Mouse (Mus musculus): ENCODE results near the gene Frk. TPM values are rescaled to one million over a fixed set of nuclear protein-coding genes. Genes with fewer than 3 reads are reported as not detected.
"Not testable (repeated sequence)": the region's sequence is repeated elsewhere in the genome, so short reads cannot be mapped to it uniquely, and the experiment has no call there.

The Frk gene
- polyA plus RNA-seq, 1 experiment from 2014 or later = 2.2 TPM

- Histone ChIP-seq H3K9me3 (ENCODE audit: control insufficient read depth, low read length) (no peaks in the 10 kb centered on the region), H3K27ac (ENCODE audit: low read depth, low read length) (no peak overlapping the region), H3K27me3 (ENCODE audit: control insufficient read depth, insufficient read depth, low read length) (no peaks in the 10 kb centered on the region), H3K36me3 (ENCODE audit: control insufficient read depth, insufficient read depth, low read length) (no peaks in the 10 kb centered on the region), H3K4me3 (ENCODE audit: low read depth, low read length) (no peak overlapping the region), H3K9ac (ENCODE audit: low read length) (no peak overlapping the region), H3K4me2 (ENCODE audit: low read depth) (no peak overlapping the region), H3K4me1 (ENCODE audit: control insufficient read depth, insufficient read depth, low read length) (no peaks in the 10 kb centered on the region)
- DNase-seq (ENCODE audit: low spot score) = no peak
- ATAC-seq (ENCODE audit: insufficient read depth, low FRiP score, low TSS enrichment) = no peak
- 90% methylated on average over 3 of the region's 3 CpGs for WGBS
These were observed 58.7 kb downstream of the Frk start for GRCm38 (mm10) chr10:34541717-34542490.

DNA sequence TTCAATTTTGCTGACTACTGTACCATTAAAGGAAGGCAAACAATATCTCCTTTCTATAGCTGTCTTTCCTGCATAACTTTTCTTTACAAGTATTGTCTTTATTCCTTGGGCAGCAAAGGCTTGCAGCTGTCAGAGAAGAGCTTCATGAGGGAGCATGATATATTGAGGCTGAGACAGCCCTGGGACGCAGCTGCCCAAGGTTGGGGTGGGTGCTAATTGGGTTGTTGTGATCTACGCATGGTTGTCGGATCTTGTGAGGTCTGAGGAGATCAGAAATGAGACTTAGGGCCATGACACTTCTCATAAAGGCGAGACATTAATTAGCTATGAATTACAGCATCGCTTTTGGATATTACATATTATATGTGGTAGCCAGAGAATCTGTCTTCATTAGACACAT, 67.4 kb downstream of the Frk start:
- Histone ChIP-seq H3K27ac (ENCODE audit: low read depth, low read length) (no peak overlapping the region), H3K4me2 (ENCODE audit: low read depth) (no peak overlapping the region), H3K27me3 (ENCODE audit: control insufficient read depth, insufficient read depth, low read length) (no peaks in the 10 kb centered on the region), H3K4me1 (ENCODE audit: control insufficient read depth, insufficient read depth, low read length) (no peaks in the 10 kb centered on the region), H3K4me3 (ENCODE audit: low read depth, low read length) (no peak overlapping the region), H3K9ac (ENCODE audit: low read length) (no peak overlapping the region), H3K9me3 (ENCODE audit: control insufficient read depth, low read length) (no peaks in the 10 kb centered on the region), H3K36me3 (ENCODE audit: control insufficient read depth, insufficient read depth, low read length) (no peaks in the 10 kb centered on the region)
- WGBS = 63% methylated on average over 5 of the region's 5 CpGs
- DNase-seq (ENCODE audit: low spot score) = no peak
- peak; percentile 79 for ATAC-seq (ENCODE audit: insufficient read depth, low FRiP score, low TSS enrichment)

DNA sequence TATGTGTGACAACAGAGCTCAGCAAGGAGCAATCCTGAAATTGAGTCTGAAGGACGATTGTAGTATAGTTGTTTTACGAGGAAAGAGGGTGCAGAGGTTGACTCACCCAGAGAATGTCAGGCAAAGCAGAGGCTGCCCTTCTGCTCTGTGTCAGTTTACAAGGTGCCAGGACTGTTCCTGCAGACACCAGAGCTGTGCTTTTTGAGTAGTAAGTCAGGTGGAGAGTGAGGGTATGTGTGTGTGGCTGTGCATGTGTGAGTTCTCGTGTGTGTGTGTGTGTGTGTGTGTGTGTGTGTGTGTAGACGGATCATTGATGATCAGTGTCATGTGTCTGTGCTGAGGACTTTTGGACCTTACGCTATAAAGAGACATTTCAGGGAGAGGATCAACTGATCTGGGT, 68.4 kb downstream of the Frk start:
- DNase-seq (ENCODE audit: low spot score) (no peak), ATAC-seq (ENCODE audit: insufficient read depth, low FRiP score, low TSS enrichment) (no peak)
- Histone ChIP-seq H3K9me3 (ENCODE audit: control insufficient read depth, low read length) (no peaks in the 10 kb centered on the region), H3K27ac (ENCODE audit: low read depth, low read length) (no peak overlapping the region), H3K4me1 (ENCODE audit: control insufficient read depth, insufficient read depth, low read length) (no peaks in the 10 kb centered on the region), H3K4me3 (ENCODE audit: low read depth, low read length) (no peak overlapping the region), H3K36me3 (ENCODE audit: control insufficient read depth, insufficient read depth, low read length) (no peaks in the 10 kb centered on the region), H3K9ac (ENCODE audit: low read length) (no peak overlapping the region), H3K4me2 (ENCODE audit: low read depth) (no peak overlapping the region), H3K27me3 (ENCODE audit: control insufficient read depth, insufficient read depth, low read length) (no peaks in the 10 kb centered on the region)
- WGBS = 78% methylated on average over 5 of the region's 5 CpGs

DNA sequence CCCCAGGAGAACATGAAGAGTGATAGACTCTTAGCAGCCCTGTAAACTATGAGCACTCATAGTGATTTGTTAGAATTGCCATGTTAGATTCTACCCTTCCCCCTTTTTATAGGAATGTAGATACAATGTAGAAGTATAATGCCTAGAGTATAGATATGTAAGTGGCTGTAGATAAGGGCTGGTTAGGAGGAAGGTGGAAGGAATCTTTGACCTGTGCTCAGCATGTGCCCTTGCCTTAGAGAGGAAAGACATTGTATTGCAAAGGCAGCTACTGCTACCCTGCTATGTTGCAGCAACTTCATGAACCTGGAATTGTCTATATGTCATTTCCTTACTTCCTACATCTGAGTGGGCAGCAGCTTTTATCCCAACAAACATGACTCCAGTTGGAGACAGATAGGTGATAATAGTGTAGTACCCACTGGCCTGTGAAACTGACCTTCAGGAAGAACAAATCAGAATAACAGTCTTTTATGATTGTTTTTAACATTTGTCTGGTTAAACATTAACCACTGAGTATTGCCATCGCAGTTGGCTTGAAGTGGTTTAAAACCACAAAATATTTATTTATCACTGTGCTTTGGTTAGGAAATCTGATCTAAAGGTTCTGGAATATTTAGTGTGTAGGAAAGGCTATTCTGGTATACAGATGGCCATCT, 80.4 kb downstream of the Frk start:
- Histone ChIP-seq H3K9ac (ENCODE audit: low read length) (no peak overlapping the region), H3K4me2 (ENCODE audit: low read depth) (no peak overlapping the region), H3K4me3 (ENCODE audit: low read depth, low read length) (no peak overlapping the region), H3K27ac (ENCODE audit: low read depth, low read length) (no peak overlapping the region), H3K9me3 (ENCODE audit: control insufficient read depth, low read length) (no peaks in the 10 kb centered on the region), H3K36me3 (ENCODE audit: control insufficient read depth, insufficient read depth, low read length) (no peaks in the 10 kb centered on the region), H3K4me1 (ENCODE audit: control insufficient read depth, insufficient read depth, low read length) (no peaks in the 10 kb centered on the region), H3K27me3 (ENCODE audit: control insufficient read depth, insufficient read depth, low read length) (no peaks in the 10 kb centered on the region)
- DNase-seq (ENCODE audit: low spot score) (no peak), ATAC-seq (ENCODE audit: insufficient read depth, low FRiP score, low TSS enrichment) (no peak)
- WGBS = 88% methylated on average over 1 of the region's 1 CpGs

DNA sequence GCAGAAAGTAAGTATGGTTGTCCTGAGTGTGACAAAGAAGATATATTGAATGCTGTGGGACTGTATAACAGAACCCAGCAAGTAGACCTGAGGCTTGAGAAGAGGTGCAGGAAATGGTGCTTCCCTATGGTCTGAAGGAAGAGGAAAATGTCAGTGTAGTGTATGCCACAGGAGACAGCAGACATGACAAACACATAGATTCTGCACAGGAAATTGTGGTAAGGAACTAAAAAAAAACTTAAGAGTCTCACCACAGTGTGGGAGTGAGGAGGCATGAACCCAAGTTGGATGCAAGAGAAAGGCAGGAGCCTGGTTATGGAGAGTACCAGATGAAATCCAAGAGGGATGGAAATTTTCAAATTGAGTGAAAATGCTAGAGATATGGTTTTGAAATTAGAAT, 132.3 kb downstream of the Frk start:
- Histone ChIP-seq H3K9ac (ENCODE audit: low read length) (no peak overlapping the region), H3K4me1 (ENCODE audit: control insufficient read depth, insufficient read depth, low read length) (no peaks in the 10 kb centered on the region), H3K9me3 (ENCODE audit: control insufficient read depth, low read length) (no peaks in the 10 kb centered on the region), H3K27me3 (ENCODE audit: control insufficient read depth, insufficient read depth, low read length) (no peaks in the 10 kb centered on the region), H3K4me3 (ENCODE audit: low read depth, low read length) (no peak overlapping the region), H3K4me2 (ENCODE audit: low read depth) (no peak overlapping the region), H3K27ac (ENCODE audit: low read depth, low read length) (no peak overlapping the region), H3K36me3 (ENCODE audit: control insufficient read depth, insufficient read depth, low read length) (no peaks in the 10 kb centered on the region)
- DNase-seq (ENCODE audit: low spot score) (no peak), ATAC-seq (ENCODE audit: insufficient read depth, low FRiP score, low TSS enrichment) (no peak)

GRCm38 (mm10) chr10:34617216-34617615, 134.0 kb downstream of the Frk start:
- no peak overlapping the region for H3K9ac ChIP-seq (ENCODE audit: low read length)
- H3K27me3 ChIP-seq (ENCODE audit: control insufficient read depth, insufficient read depth, low read length) = no peaks in the 10 kb centered on the region
- H3K9me3 ChIP-seq (ENCODE audit: control insufficient read depth, low read length) = no peaks in the 10 kb centered on the region
- H3K4me3 ChIP-seq (ENCODE audit: low read depth, low read length) = no peak overlapping the region
- no peak overlapping the region for H3K4me2 ChIP-seq (ENCODE audit: low read depth)
- no peaks in the 10 kb centered on the region for H3K4me1 ChIP-seq (ENCODE audit: control insufficient read depth, insufficient read depth, low read length)
- no peak overlapping the region for H3K27ac ChIP-seq (ENCODE audit: low read depth, low read length)
- DNase-seq (ENCODE audit: low spot score) (peak; percentile 17), ATAC-seq (ENCODE audit: insufficient read depth, low FRiP score, low TSS enrichment) (no peak)
- H3K36me3 ChIP-seq (ENCODE audit: control insufficient read depth, insufficient read depth, low read length) = no peaks in the 10 kb centered on the region
- 64% methylated on average over 2 of the region's 2 CpGs for WGBS

GRCm38 (mm10) chr10:34618490-34618889, 135.3 kb downstream of the Frk start:
- no peak for ATAC-seq (ENCODE audit: insufficient read depth, low FRiP score, low TSS enrichment)
- H3K4me1 ChIP-seq (ENCODE audit: control insufficient read depth, insufficient read depth, low read length) = no peaks in the 10 kb centered on the region

GRCm38 (mm10) chr10:34620540-34620939, 137.3 kb downstream of the Frk start:
- H3K9me3 ChIP-seq (ENCODE audit: control insufficient read depth, low read length); H3K27me3 ChIP-seq (ENCODE audit: control insufficient read depth, insufficient read depth, low read length); ATAC-seq (ENCODE audit: insufficient read depth, low FRiP score, low TSS enrichment); H3K9ac ChIP-seq (ENCODE audit: low read length); H3K27ac ChIP-seq (ENCODE audit: low read depth, low read length); H3K4me1 ChIP-seq (ENCODE audit: control insufficient read depth, insufficient read depth, low read length); H3K4me3 ChIP-seq (ENCODE audit: low read depth, low read length); H3K4me2 ChIP-seq (ENCODE audit: low read depth); H3K36me3 ChIP-seq (ENCODE audit: control insufficient read depth, insufficient read depth, low read length); DNase-seq (ENCODE audit: low spot score): not testable (repeated sequence)
- 91% methylated on average over 8 of the region's 8 CpGs for WGBS

More at GRCm38 (mm10) chr10:34618490-34618889, 135.3 kb downstream of the Frk start:
- Histone ChIP-seq H3K9me3 (ENCODE audit: control insufficient read depth, low read length) (no peaks in the 10 kb centered on the region), H3K27me3 (ENCODE audit: control insufficient read depth, insufficient read depth, low read length) (no peaks in the 10 kb centered on the region), H3K36me3 (ENCODE audit: control insufficient read depth, insufficient read depth, low read length) (no peaks in the 10 kb centered on the region), H3K9ac (ENCODE audit: low read length) (no peak overlapping the region), H3K4me2 (ENCODE audit: low read depth) (no peak overlapping the region), H3K27ac (ENCODE audit: low read depth, low read length) (no peak overlapping the region), H3K4me3 (ENCODE audit: low read depth, low read length) (no peak overlapping the region)
- WGBS = 74% methylated on average over 3 of the region's 3 CpGs
- DNase-seq (ENCODE audit: low spot score) = no peak

GRCm38 (mm10) chr10:34638245-34638644, 155.0 kb downstream of the Frk start:
- Histone ChIP-seq H3K9me3 (ENCODE audit: control insufficient read depth, low read length) (no peaks in the 10 kb centered on the region), H3K4me2 (ENCODE audit: low read depth) (no peak overlapping the region), H3K4me3 (ENCODE audit: low read depth, low read length) (no peak overlapping the region), H3K9ac (ENCODE audit: low read length) (no peak overlapping the region), H3K36me3 (ENCODE audit: control insufficient read depth, insufficient read depth, low read length) (no peaks in the 10 kb centered on the region), H3K27ac (ENCODE audit: low read depth, low read length) (no peak overlapping the region), H3K27me3 (ENCODE audit: control insufficient read depth, insufficient read depth, low read length) (no peaks in the 10 kb centered on the region), H3K4me1 (ENCODE audit: control insufficient read depth, insufficient read depth, low read length) (no peaks in the 10 kb centered on the region)
- ATAC-seq (ENCODE audit: insufficient read depth, low FRiP score, low TSS enrichment) (no peak), DNase-seq (ENCODE audit: low spot score) (no peak)
- WGBS = 73% methylated on average over 1 of the region's 1 CpGs

All from neural tube, embryonic 11.5 days (tissue).